Mouse (Mus musculus) ES-E14 (cell line): ENCODE measurements around the gene BC005624.

Experiments used
- CHD2 ChIP-seq: IDR thresholded peaks from 2 replicates; pipeline ENCODE4 v1.6.1; 2014; ENCODE audit warnings: mild to moderate bottlenecking, low read depth, low read length, inconsistent platforms
- HCFC1 ChIP-seq: IDR thresholded peaks from 2 replicates; pipeline ENCODE4 v1.6.1; 2012; ENCODE audit warnings: low read length, inconsistent platforms, borderline replicate concordance; ENCODE audit not compliant: insufficient read depth
- ZNF384 ChIP-seq: IDR thresholded peaks from 2 replicates; pipeline ENCODE4 v1.6.1; 2012; ENCODE audit warnings: low read depth, low read length, inconsistent platforms

- TF ChIP-seq HCFC1 (no peak), CHD2 (no peak), ZNF384 (no peak)
Measured at GRCm38 (mm10) chr2:30983024-30983423, 1.0 kb upstream of the BC005624 start.
